Mouse (Mus musculus) cerebellum, adult 2 months (tissue): ENCODE data around the gene Aff3.

ENCODE experiments used
- CTCF ChIP-seq: fragments of 200-500 bp; IDR thresholded peaks from 2 replicates; pipeline ENCODE4 v1.5.1; 2011; ENCODE audit warnings: low read depth, mild to moderate bottlenecking, control low read depth, low read length, moderate library complexity, borderline replicate concordance; ENCODE audit not compliant: insufficient read depth
- POLR2A ChIP-seq: fragments of 200-500 bp; IDR thresholded peaks from 2 replicates; pipeline ENCODE4 v1.6.1; 2011; ENCODE audit warnings: low read length, control low read depth, borderline replicate concordance; ENCODE audit not compliant: insufficient read depth

- no peak for TF ChIP-seq POLR2A
- TF ChIP-seq CTCF, result no peak
These were observed 410.3 kb downstream of the Aff3 start for GRCm38 (mm10) chr1:38254426-38254825.
